Mouse (Mus musculus): ENCODE measurements around the gene Rnf135. TPM values are rescaled to one million over a fixed set of nuclear protein-coding genes. Genes with fewer than 3 reads are reported as not detected.
A peak's percentile ranks its signal among the peaks of the same experiment; 100 is the strongest.

Gene Rnf135
- 10.1 and 11.2 TPM in 2 replicates for polyA plus RNA-seq (2015; fragmentation: Nextera tagmentation; extraction: Ambion mirVana)

DNA sequence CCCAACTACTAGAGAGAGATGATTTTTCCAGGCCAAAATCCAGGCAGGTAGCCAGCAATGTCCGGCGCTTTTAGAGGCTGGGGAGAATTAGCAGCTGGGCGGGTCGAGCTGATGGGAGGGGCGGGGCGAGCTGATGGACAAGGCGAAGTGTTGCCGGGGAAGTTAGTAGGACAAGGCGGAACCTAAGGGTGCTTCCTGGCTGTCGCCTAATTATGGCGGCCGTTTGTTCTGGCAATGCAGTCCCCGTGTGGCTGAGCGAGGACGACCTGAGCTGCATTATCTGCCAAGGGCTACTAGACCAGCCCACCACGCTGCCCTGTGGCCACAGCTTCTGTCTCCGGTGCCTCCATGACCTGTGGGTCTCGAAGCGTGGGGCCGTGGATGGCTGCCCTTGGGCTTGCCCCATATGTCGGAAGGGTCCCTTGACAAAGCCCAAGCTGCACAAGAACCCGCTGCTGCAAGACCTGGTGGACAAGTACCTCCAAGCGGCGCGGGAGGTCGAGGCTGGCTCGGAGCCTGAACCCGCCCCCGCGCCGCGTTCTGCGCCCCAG, at the start of gene Rnf135:
Gene Rnf135, plus strand, starts transcription at position 147 of the 551 bp plus-strand sequence.
- 1% methylated on average over 33 of the region's 33 CpGs for WGBS
- Histone ChIP-seq H3K4me1 (replicated peaks; ENCODE audit: control insufficient read depth, insufficient read depth, low read length) (peaks cover 5% of the 10 kb centered on the region), H3K36me3 (ENCODE audit: control insufficient read depth, insufficient read depth, low read length) (no peaks in the 10 kb centered on the region), H3K4me3 (ENCODE audit: low read length) (peak within 1 kb of the TSS; percentile 86), H3K9ac (ENCODE audit: low read length) (peak within 1 kb of the TSS; percentile 93), H3K27me3 (ENCODE audit: control insufficient read depth, insufficient read depth, low read depth, low read length) (no peaks in the 10 kb centered on the region), H3K9me3 (ENCODE audit: control insufficient read depth, low read length) (no peaks in the 10 kb centered on the region), H3K4me2 (ENCODE audit: low read depth, low read length) (peak within 1 kb of the TSS; percentile 74), H3K27ac (ENCODE audit: low read length) (peak within 1 kb of the TSS; percentile 93)
- peak; percentile 98 for ATAC-seq (ENCODE audit: low read depth)

DNA sequence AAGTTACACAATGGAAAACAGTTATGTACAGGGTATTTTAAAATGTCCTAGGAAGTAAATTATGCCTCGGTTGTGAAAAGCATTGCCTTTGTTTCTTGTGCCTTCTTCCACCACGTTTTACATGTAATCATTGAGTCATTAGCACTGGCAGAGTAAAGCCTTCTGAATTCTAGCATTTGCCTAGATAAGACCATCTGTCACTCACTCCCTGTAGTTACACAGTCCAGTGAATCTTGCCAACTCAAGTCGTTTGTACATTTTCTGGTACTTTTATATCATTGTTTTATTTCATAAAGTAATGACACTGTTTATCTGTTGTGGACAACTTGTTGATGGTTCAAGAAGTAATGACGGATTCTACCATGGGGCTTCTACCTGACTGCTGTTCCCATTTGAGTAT, 48.9 kb upstream of the Rnf135 start:
- Histone ChIP-seq H3K4me2 (ENCODE audit: low read depth, low read length) (no peak overlapping the region), H3K27ac (ENCODE audit: low read length) (no peak overlapping the region), H3K4me3 (ENCODE audit: low read length) (no peak overlapping the region), H3K27me3 (ENCODE audit: control insufficient read depth, insufficient read depth, low read depth, low read length) (no peaks in the 10 kb centered on the region), H3K4me1 (replicated peaks; ENCODE audit: control insufficient read depth, insufficient read depth, low read length) (no peaks in the 10 kb centered on the region), H3K36me3 (ENCODE audit: control insufficient read depth, insufficient read depth, low read length) (peaks cover 29% of the 10 kb centered on the region), H3K9me3 (ENCODE audit: control insufficient read depth, low read length) (no peaks in the 10 kb centered on the region), H3K9ac (ENCODE audit: low read length) (no peak overlapping the region)
- 62% methylated on average over 4 of the region's 4 CpGs for WGBS
- no peak for ATAC-seq (ENCODE audit: low read depth)

GRCm38 (mm10) chr11:80135954-80136683, 47.5 kb upstream of the Rnf135 start:
- H3K4me2 ChIP-seq (ENCODE audit: low read depth, low read length) = no peak overlapping the region
- no peak overlapping the region for H3K9ac ChIP-seq (ENCODE audit: low read length)
- 86% methylated on average over 11 of the region's 11 CpGs for WGBS
- H3K4me3 ChIP-seq (ENCODE audit: low read length) = no peak overlapping the region
- H3K9me3 ChIP-seq (ENCODE audit: control insufficient read depth, low read length) = no peaks in the 10 kb centered on the region
- no peaks in the 10 kb centered on the region for H3K27me3 ChIP-seq (ENCODE audit: control insufficient read depth, insufficient read depth, low read depth, low read length)
- no peak for ATAC-seq (ENCODE audit: low read depth)
- no peak overlapping the region for H3K27ac ChIP-seq (ENCODE audit: low read length)
- H3K4me1 ChIP-seq (replicated peaks; ENCODE audit: control insufficient read depth, insufficient read depth, low read length) = peaks cover 2% of the 10 kb centered on the region; the same call in 1 of the 2 replicates
- peaks cover 29% of the 10 kb centered on the region for H3K36me3 ChIP-seq (ENCODE audit: control insufficient read depth, insufficient read depth, low read length)

DNA sequence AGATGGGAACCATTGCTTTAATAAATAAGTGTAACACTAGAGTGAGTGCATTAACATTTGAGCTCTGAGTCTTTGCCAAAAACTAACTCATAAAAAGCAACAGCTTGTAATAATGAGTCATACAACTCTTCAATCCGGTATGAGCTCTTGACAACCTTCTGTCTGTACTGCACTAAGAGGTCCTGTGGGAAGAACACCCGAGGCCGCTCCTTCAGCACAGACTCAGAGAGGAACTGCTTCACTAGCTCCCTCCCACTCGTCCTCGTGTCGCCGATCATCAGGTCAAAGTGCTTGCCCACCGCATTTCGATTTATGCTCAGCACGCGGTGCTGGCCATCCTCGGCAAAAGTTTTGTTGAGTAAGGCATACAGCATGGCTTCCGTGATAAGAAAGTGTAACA, 46.9 kb upstream of the Rnf135 start:
- Histone ChIP-seq H3K9me3 (ENCODE audit: control insufficient read depth, low read length) (no peaks in the 10 kb centered on the region), H3K36me3 (ENCODE audit: control insufficient read depth, insufficient read depth, low read length) (peaks cover 29% of the 10 kb centered on the region)
- 86% methylated on average over 13 of the region's 13 CpGs for WGBS

GRCm38 (mm10) chr11:80137773-80138172, 45.9 kb upstream of the Rnf135 start:
- H3K4me2 ChIP-seq (ENCODE audit: low read depth, low read length) = no peak overlapping the region
- H3K9ac ChIP-seq (ENCODE audit: low read length) = no peak overlapping the region
- H3K36me3 ChIP-seq (ENCODE audit: control insufficient read depth, insufficient read depth, low read length) = peaks cover 21% of the 10 kb centered on the region
- H3K27me3 ChIP-seq (ENCODE audit: control insufficient read depth, insufficient read depth, low read depth, low read length) = no peaks in the 10 kb centered on the region
- ATAC-seq (ENCODE audit: low read depth) = no peak
- H3K4me1 ChIP-seq (replicated peaks; ENCODE audit: control insufficient read depth, insufficient read depth, low read length) = peaks cover 7% of the 10 kb centered on the region
- no peak overlapping the region for H3K4me3 ChIP-seq (ENCODE audit: low read length)
- no peaks in the 10 kb centered on the region for H3K9me3 ChIP-seq (ENCODE audit: control insufficient read depth, low read length)
- WGBS = 84% methylated on average over 5 of the region's 5 CpGs
- no peak overlapping the region for H3K27ac ChIP-seq (ENCODE audit: low read length)

More for the DNA sequence above, 46.9 kb upstream of the Rnf135 start:
- Histone ChIP-seq H3K4me2 (ENCODE audit: low read depth, low read length) (no peak overlapping the region), H3K9ac (ENCODE audit: low read length) (no peak overlapping the region), H3K27me3 (ENCODE audit: control insufficient read depth, insufficient read depth, low read depth, low read length) (no peaks in the 10 kb centered on the region), H3K4me3 (ENCODE audit: low read length) (no peak overlapping the region), H3K4me1 (replicated peaks; ENCODE audit: control insufficient read depth, insufficient read depth, low read length) (peaks cover 3% of the 10 kb centered on the region; the same call in 1 of the 2 replicates), H3K27ac (ENCODE audit: low read length) (no peak overlapping the region)
- no peak for ATAC-seq (ENCODE audit: low read depth)

GRCm38 (mm10) chr11:80141825-80142521, 41.7 kb upstream of the Rnf135 start, which contains the start of gene Tefm:
Gene Tefm, minus strand, starts transcription at chr11:80142175.
- H3K4me1 ChIP-seq (replicated peaks; ENCODE audit: control insufficient read depth, insufficient read depth, low read length) = peaks cover 9% of the 10 kb centered on the region
- peak within 1 kb of the TSS; percentile 87 for H3K4me3 ChIP-seq (ENCODE audit: low read length)
- peak within 1 kb of the TSS; percentile 80 for H3K4me2 ChIP-seq (ENCODE audit: low read depth, low read length)
- H3K36me3 ChIP-seq (ENCODE audit: control insufficient read depth, insufficient read depth, low read length) = peaks cover 3% of the 10 kb centered on the region
- peak within 1 kb of the TSS; percentile 91 for H3K9ac ChIP-seq (ENCODE audit: low read length)
- H3K9me3 ChIP-seq (ENCODE audit: control insufficient read depth, low read length) = no peaks in the 10 kb centered on the region
- H3K27me3 ChIP-seq (ENCODE audit: control insufficient read depth, insufficient read depth, low read depth, low read length) = no peaks in the 10 kb centered on the region
- peak; percentile 94 for ATAC-seq (ENCODE audit: low read depth)
- H3K27ac ChIP-seq (ENCODE audit: low read length) = peak within 1 kb of the TSS; percentile 68
- under 1% methylated on average over 40 of the region's 40 CpGs for WGBS

GRCm38 (mm10) chr11:80142872-80143271, 40.8 kb upstream of the Rnf135 start:
- Histone ChIP-seq H3K36me3 (ENCODE audit: control insufficient read depth, insufficient read depth, low read length) (peaks cover 3% of the 10 kb centered on the region; the same call in 1 of the 2 replicates), H3K4me1 (replicated peaks; ENCODE audit: control insufficient read depth, insufficient read depth, low read length) (peaks cover 9% of the 10 kb centered on the region), H3K9me3 (ENCODE audit: control insufficient read depth, low read length) (no peaks in the 10 kb centered on the region), H3K9ac (ENCODE audit: low read length) (peak overlapping the region; percentile 91), H3K27ac (ENCODE audit: low read length) (no peak overlapping the region), H3K4me2 (ENCODE audit: low read depth, low read length) (peak overlapping the region; percentile 80), H3K27me3 (ENCODE audit: control insufficient read depth, insufficient read depth, low read depth, low read length) (no peaks in the 10 kb centered on the region), H3K4me3 (ENCODE audit: low read length) (peak overlapping the region; percentile 87; the same call in 1 of the 2 replicates)
- WGBS = 40% methylated on average over 8 of the region's 8 CpGs
- no peak for ATAC-seq (ENCODE audit: low read depth)

GRCm38 (mm10) chr11:80145787-80146275, 37.8 kb upstream of the Rnf135 start:
- Histone ChIP-seq H3K36me3 (ENCODE audit: control insufficient read depth, insufficient read depth, low read length) (no peaks in the 10 kb centered on the region), H3K27me3 (ENCODE audit: control insufficient read depth, insufficient read depth, low read depth, low read length) (no peaks in the 10 kb centered on the region), H3K4me2 (ENCODE audit: low read depth, low read length) (no peak overlapping the region), H3K9ac (ENCODE audit: low read length) (no peak overlapping the region), H3K27ac (ENCODE audit: low read length) (no peak overlapping the region), H3K9me3 (ENCODE audit: control insufficient read depth, low read length) (no peaks in the 10 kb centered on the region), H3K4me3 (ENCODE audit: low read length) (no peak overlapping the region), H3K4me1 (replicated peaks; ENCODE audit: control insufficient read depth, insufficient read depth, low read length) (peaks cover 9% of the 10 kb centered on the region)
- WGBS = 27% methylated on average over 10 of the region's 10 CpGs
- ATAC-seq (ENCODE audit: low read depth) = no peak

DNA sequence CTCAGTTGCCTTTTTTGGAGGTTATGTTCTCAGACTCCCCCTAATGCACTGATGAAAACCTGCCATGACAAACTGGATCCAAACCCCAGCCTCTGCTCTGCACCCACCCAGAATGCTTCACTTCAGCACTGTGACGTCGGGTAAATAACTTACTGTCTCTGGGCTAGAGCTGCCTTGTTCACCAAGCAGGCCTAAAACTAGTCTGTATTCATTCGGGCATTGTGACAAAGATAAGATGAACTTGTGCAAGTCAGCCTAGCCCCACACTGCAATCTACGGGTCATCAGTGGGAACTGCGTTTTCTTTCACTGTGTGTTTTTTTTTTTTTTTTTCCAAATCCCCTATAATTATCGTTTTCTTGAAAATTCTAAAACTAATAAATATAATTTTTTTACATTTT, 35.9 kb upstream of the Rnf135 start:
- 64% methylated on average over 6 of the region's 6 CpGs for WGBS

More for the DNA sequence above, 35.9 kb upstream of the Rnf135 start:
- Histone ChIP-seq H3K4me3 (ENCODE audit: low read length) (no peak overlapping the region), H3K27ac (ENCODE audit: low read length) (no peak overlapping the region), H3K9ac (ENCODE audit: low read length) (no peak overlapping the region), H3K27me3 (ENCODE audit: control insufficient read depth, insufficient read depth, low read depth, low read length) (no peaks in the 10 kb centered on the region; the same call in 1 of the 2 replicates), H3K4me2 (ENCODE audit: low read depth, low read length) (no peak overlapping the region), H3K36me3 (ENCODE audit: control insufficient read depth, insufficient read depth, low read length) (no peaks in the 10 kb centered on the region), H3K4me1 (replicated peaks; ENCODE audit: control insufficient read depth, insufficient read depth, low read length) (peaks cover 3% of the 10 kb centered on the region), H3K9me3 (ENCODE audit: control insufficient read depth, low read length) (no peaks in the 10 kb centered on the region)
- no peak for ATAC-seq (ENCODE audit: low read depth)
